Mouse (Mus musculus) hindlimb bud, embryonic 11.5 days (tissue): ENCODE data around the gene Pfkfb2.

ENCODE experiments used
- DNase-seq: peaks from one replicate; pipeline ENCODE4 v3.0.0-alpha.2; 2012; ENCODE audit warnings: low read depth, low spot score; ENCODE audit errors: extremely low spot score

The Pfkfb2 gene

GRCm38 (mm10) chr1:130738551-130739106 is 9.6 kb upstream of the Pfkfb2 start:
- DNase-seq: no peak

DNA sequence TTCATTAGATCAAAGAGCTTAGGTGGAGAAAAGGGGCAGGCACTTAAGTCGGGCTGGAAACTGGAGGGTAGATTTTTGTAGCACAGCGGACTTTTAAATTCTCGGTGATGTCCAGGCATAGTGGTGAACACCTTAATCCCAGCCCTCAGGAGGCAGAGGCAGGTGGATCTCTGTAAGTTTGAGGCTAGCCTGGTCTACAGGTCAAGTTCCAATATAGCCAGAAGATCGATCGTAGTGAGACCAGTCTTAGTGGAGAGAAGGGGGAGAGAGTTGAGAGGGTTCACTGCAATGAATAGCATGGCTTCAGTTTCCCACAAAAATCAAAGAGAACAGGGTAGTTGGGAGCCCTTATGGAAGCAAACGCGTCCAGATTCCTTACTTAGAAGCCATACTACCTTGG is 8.9 kb upstream of the Pfkfb2 start:
- DNase-seq: no peak

- DNase-seq: no peak
Measured at GRCm38 (mm10) chr1:130737411-130737881, 8.4 kb upstream of the Pfkfb2 start.

GRCm38 (mm10) chr1:130734852-130735251 is 5.8 kb upstream of the Pfkfb2 start:
- no peak for DNase-seq

GRCm38 (mm10) chr1:130734452-130734851 is 5.4 kb upstream of the Pfkfb2 start:
- no peak for DNase-seq

DNA sequence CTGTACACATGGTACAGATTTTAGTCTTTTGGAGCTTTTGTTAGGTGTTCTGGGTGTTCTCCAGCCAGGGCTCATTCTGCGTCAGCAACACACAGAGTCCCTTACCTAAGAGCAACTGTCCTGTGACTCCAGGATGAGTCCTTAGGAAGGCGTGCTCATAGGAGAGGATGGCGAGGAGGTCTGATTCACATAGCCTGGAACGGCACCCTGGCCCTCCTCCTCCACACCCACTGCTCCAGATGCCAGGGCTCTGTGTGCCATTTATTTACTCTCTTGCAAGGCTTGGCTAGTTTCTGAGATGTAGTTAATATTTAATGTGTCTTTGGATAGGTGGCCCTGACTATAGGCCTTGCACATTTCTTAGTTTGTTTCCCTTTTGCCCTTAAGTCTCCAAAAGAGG is 4.6 kb upstream of the Pfkfb2 start:
- DNase-seq: no peak

DNA sequence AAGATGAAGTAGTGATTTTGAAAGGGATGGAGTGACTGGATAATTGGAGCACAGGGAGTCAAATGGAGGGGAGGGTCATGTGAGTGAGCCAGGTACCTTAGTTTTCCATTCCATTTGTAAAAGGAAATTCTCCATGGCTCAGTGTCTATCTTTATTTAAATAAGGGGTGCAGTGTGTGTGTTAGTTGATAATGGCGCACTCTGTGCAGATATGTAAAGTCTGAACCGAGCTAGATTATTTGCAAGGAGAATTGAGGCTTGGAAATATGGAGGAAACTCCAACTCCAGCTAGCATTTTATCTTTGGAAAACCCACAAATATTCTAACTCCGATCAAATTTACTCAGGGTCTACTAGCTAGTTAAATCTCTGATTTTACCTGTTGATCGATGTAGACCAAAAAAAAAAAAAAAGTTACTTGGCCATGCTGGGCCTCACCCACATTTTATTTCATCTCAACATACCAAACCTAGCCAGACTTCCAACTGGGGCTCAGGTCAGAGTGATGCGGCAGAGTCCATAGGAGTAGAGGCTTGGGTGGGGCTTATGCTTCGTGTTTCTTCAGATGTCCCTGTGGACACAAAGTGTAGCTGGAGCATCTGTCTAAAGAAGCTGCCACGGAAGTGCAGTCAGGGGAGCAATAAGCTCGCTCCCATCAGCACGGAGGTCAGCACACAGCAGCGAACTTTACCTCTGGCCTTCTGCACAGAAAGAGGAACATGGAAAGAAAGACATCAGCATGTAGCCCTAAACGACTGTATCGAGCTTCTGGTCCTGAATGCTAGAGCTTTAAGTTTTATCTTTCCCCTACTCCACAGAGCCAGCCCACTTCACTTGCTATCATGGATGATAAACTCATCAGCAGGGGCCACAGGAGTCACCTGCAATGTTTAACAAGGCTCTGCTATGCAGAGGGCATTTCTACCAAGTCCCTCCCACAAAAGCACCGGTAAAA is 3.9 kb upstream of the Pfkfb2 start:
- DNase-seq: no peak

GRCm38 (mm10) chr1:130731741-130732337 is 2.8 kb upstream of the Pfkfb2 start, which contains the start of gene AA986860:
AA986860 (plus strand) TSS chr1:130731976.
- DNase-seq: no peak

DNA sequence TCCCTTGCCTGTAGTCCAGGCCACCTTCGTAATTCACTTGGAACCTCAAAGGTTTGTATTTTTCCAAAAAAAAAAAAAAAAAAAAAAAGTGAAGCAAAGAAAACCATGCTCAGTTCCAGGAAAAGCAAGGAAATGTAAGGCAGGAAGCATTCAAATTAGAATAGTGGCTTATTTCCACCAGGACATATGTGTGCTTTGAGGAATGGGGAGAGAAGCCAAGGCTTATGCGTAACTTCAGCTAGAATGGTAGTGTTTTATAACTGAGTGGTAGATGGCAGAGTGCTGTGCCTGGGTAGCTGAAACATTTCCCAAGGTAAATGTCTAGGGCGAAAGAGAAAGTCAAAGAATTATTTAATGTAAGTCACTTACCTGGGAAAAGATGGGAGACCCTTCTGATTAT is 345 bp downstream of the Pfkfb2 start:
- DNase-seq: no peak

- DNase-seq: no peak
Measured at GRCm38 (mm10) chr1:130728070-130728469, 983 bp downstream of the Pfkfb2 start.

DNA sequence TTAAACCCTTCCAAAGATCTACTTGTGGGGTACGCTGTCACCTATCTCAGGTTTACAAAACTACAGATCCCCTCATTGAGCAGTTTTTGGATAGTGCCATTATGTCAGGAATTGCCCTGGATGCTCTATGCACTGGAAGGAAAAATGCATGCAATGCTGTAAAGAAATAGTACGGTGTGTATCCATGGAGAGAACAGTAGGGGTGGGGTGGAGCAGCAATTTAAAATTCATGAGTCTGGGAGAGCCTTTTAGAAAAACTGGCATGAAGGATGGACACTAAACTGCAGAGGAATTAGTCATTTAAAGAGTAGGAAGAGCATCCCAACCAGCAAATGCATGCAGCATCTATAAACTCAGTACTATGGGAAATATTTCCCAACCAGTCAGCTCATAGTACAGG is 2.7 kb downstream of the Pfkfb2 start:
- DNase-seq: no peak

DNA sequence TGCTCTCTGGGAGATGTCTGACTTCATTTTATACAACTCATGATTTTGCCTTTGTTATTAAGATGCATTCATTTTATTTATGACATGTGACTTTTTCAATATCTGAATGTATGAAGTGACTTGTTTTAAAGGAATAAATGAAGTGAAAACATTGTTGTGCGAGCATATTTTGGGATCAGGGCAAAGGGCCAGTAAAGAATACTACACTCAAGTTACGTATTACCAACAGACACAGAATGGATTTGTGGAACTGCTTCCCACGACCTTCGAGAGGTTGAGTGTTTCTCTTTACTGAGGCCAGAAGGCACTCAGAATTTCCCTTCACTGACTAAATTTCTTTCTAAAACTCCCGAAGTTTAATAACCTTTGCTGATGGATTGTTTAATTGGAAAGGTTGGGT is 4.8 kb downstream of the Pfkfb2 start:
- DNase-seq: no peak

- peak; percentile 62 for DNase-seq
Measured at GRCm38 (mm10) chr1:130717291-130717871, 11.7 kb downstream of the Pfkfb2 start, which contains the start of gene Yod1. Yod1 (plus strand) TSS chr1:130717327.

DNA sequence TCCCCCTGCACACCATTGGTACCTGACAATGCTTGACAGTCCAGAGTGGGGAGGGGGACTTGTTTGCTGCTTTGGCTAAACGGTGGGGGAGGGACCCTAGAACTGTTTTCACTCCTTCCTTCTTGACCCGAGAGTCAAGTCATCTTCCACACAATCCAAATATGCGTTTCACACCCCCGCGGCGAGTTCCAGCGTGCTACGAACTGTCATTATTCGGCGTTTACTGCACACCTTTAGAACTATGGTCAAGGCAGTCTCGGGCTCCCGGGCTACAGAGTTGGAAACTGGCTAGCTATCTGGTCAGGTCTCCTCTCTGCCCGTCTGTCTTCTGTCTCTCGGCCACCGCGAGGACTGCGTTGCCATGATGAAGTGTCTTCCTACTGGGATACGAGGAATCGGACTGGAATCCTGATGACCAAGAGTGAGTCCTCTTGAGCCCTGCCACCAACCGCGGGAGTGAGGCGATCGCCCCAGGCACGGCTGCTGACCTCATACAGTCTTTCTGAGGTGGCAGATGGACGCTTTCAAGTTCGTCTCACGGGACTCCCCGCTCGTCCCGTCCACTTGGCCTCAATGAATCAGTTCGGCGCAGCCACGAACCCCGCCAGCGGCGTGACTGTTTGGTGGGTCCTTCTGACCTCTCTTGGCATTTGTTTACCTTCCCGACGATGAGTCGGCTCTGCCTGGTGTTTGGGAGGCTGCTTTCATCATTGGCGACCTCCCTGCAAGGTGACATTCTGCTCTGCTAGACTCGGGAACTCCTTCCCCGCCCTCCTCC is 12.4 kb downstream of the Pfkfb2 start:
- DNase-seq: no peak

GRCm38 (mm10) chr1:130716218-130716512 is 12.9 kb downstream of the Pfkfb2 start:
- no peak for DNase-seq

DNA sequence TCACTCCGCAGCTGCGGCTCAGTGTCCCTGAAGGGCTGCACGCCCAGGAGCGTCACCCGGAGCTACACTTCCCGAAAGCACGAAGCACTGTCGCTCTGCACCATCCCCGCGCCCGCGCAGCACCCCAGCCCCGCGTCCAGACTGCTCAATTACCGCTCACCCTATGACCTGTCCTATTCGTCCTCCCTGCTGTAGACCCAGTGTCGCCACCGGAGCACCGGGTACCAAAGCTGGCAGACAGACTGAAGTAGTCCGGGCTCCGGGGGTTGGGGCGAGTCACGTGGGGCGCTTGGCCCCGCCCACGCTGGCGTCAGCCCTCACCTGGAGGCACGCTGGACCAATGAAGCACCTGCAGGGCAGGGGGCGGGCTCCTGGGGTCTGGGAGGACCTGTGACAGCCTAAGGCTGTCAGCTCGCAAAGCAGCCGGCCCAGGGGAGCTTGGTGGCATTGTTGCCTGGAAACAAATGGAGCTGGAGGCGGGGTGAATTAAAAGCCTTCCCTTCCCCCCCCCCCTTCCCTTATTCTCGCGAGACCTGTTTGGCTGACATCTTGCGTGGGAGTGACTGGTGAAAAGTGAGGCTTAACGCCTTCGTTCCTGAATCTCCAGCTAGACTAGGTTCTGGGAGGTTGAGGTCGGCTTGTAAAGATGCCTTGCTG is 13.4 kb downstream of the Pfkfb2 start, which contains the start of gene Gm29427:
Gene Gm29427 (minus strand): TSS at position 239 of the 657 bp plus-strand sequence.
- peak; percentile 62 for DNase-seq

- no peak for DNase-seq
Measured at GRCm38 (mm10) chr1:130714046-130714445, 15.0 kb downstream of the Pfkfb2 start.

DNA sequence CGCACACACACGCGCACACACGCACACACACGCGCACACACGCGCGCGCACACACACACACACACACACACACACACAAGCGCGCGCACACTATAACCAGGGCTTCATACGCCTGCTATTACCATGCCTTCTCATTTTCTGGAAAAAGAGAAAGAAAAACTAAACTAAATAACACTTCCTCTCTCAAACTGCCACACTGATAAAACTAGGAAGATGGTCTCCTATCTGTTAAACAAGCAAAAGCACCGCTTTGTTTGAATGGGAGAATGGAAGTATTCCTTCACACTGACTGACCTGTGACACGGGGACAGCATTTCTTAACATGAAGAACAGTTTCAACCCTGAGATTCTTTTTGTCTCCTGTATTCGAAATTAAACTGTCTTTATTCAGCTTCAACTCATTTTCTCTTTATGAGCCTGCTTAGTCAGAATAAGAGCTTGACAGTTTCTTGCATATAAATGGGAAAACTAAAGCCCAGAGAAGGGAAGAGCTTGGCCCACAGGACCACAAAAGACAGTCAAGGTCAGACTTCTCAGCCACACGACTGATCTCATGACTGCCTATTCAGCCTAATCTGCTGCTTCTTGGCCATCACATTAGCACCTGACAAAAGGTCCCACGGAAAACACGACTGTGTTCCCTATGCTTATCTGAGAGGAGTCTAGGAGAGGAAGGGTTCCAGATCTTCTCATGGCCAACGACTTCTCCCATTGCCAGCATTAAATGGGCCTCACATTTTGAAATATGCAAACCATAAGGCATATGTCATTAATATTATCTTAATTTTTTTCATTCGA is 18.6 kb downstream of the Pfkfb2 start:
- DNase-seq: no peak

GRCm38 (mm10) chr1:130703613-130704012 is 25.4 kb downstream of the Pfkfb2 start:
- no peak for DNase-seq
